Mouse (Mus musculus) left cerebral cortex, adult 18-20 months (tissue): ENCODE data around the gene Cox7c. TPM values are rescaled to one million over a fixed set of nuclear protein-coding genes. Genes with fewer than 3 reads are reported as not detected.
"Not testable (repeated sequence)": the region's sequence is repeated elsewhere in the genome, so short reads cannot be mapped to it uniquely, and the experiment has no call there.

Source experiments
- DNase-seq, 2 experiments: peaks; one replicate each; pipeline ENCODE4 v3.0.0; 2021 to 2022; ENCODE audit warnings: low spot score in 2 of 2, mixed read lengths in 1 of 2
- long read RNA-seq, 2 experiments: library from polyadenylated mRNA; stranded (forward); transcript quantifications; one replicate each; pipeline ENCODE4 v2.0.0; 2021
- total RNA-seq, 2 experiments: library from RNA; stranded (reverse); gene quantifications; 2 replicates each; pipeline ENCODE4 v1.2.3; 2021

Cox7c gene
- total RNA-seq: 100 to 1,000 TPM; 382 to 389 TPM
- long read RNA-seq, experiment 1, transcript Cox7c-203 (3 exons, 540 nt): major isoform, 183 of 191 reads
- long read RNA-seq, experiment 1, transcript Cox7c-204 (2 exons, 709 nt): minor isoform, 5 of 191 reads
- long read RNA-seq, experiment 1, partial matches to known transcripts: 1 of 191 reads
- long read RNA-seq, experiment 1, other reads (novel, unspliced or antisense): 0 of 191 reads
- long read RNA-seq, experiment 2, transcript Cox7c-203 (3 exons, 540 nt): major isoform, 199 of 210 reads
- long read RNA-seq, experiment 2, transcript Cox7c-204 (2 exons, 709 nt): minor isoform, 6 of 210 reads
- long read RNA-seq, experiment 2, partial matches to known transcripts: 1 of 210 reads
- long read RNA-seq, experiment 2, other reads (novel, unspliced or antisense): 0 of 210 reads

DNA sequence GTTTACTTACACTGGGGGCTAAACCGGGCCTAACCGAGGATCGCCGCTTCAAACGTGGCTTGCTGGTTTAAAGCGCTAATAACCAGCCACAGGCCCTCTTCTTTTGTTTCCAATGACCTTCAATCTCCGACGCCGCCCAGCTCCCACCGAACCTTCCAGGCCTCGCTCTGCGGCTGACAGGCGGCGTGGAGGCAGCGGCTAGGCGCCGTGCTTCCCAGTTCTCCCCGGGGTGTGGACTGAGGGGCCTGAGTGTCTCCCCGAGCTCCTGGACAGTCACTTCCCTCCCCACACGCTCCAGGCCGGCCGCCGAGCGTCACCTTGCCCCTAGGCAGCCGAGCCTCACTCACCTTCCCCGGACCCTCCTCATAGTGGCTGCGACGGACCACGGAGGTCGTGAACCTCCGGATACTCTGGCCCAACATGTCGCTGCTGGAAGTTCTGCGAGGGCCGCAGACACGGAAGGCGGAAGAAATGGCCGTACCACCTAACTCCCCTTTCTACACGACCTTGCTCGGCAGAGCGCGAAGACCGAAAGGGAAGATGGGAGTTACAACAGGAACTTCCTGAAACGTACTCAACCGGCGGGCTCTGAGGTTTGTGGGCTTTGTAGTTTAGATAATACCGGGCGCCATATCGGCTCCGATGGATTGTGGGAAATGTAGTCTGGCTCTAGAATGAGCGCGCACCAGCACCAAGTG, at the start of gene Cox7c:
Cox7c (minus strand) TSS at position 651 of the 698 bp plus-strand sequence.
- DNase-seq: peak; percentile 81 to 89

DNA sequence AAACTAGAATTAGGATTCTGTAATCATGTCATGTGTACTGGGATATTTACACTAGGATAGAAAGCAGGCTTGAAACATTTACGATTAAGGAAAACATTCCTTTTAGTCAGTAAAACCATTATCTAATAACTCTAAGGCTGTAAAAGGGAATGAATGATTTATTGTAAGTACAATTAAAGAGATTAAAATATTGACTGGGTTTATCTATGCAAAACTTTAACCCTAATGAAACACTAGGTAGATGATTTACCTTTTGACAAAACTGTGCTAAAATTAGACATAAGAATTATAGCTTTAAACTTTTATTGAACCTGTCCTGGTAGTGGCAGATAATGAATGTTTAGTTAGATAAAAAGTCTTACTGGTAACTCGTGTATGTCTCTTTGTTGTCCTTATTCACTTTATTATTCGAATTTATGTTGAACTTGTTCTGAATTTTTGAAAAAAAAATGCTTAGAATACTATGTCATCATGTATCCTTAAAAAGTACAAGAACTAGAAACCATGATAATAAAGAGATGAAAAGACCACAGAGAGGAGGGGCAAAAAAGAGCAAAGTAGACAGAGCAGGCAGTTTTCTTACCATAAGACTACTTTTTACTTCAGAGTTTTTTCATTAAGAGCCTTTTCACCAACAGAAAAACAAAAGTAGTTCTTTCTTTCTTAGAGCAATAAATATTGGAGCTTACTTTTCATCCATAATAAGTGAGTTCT, 21.5 kb upstream of the Cox7c start:
- no peak for DNase-seq

DNA sequence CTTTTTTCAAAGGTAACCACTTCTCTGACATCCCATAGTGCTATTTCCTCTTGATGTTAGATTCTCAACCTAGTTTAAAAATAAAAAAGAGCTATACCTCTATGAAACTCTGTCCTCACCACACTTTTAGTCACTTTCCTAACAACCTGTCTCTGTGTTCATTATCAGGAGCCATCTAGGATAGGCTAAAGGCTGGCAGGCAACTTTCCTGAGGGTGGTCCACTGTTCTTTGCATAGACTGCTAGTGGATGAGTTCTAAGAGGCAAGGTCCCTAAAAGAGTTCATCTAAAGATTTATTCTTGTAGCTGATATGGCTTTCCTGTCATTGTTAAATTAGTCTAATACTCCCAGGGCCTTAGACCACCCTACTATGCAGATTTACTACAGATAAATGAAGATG, 20.8 kb upstream of the Cox7c start:
- DNase-seq: no peak

DNA sequence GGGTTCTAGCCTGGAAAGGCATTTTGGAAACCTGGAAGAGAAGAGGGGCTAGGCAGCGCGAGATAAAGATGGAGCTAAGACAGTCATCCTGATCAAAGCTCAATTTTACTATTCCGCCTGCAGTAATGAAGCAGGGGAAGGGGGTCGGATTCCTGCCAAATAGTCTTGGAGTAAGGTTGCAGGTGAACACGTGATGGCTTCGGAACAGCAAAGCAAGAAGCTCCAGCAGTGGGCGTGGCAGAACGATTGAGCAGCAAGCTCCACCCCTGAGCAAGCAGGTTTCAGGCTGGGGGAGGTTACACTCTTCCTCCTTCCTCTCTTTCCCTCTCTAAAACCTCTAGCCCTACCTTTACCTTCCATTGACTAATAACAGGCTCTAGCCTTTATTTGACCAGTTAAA, 7.4 kb upstream of the Cox7c start:
- not testable (repeated sequence) for DNase-seq

DNA sequence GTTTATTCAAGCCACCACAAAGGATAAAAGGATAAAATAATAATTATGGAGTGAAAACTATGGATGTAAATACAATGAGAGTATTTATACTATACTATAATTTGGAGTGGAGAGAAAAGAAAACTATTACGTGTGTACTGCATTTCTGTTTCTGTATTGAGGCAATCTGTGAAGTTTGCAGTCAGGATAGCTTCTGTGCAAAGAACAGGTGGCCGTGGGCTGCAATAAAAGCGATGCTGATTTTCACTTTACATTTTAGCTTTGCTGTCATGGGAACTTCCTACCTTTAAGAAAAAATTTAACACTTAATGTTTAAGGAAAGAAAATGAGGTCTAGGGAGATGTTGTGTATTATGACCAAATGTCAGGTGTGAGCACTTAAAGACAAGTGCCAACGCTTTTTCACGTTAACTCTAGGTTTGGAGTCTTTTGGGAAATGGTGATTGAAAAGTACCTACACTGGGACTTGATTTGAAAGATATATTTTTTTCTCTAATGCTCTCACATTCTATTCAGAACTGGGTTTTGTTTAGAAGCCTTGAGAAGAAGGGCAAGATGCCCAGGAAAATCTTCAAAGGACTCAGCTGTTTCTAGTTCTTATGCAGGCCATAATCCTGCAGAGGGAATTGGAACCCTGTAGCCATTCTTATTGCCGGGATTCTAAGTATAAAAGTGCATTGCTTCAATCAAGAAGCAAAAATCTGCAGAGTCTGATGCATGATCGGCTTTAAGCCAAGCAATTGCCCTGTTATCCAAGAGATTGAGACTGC, 41.6 kb downstream of the Cox7c start:
- peak in 1 of 2 experiments; percentile 9 for DNase-seq
